Mouse (Mus musculus) G1E (cell line): ENCODE data around the gene Rptor.

ENCODE experiments used
- CTCF ChIP-seq: IDR thresholded peaks from 2 replicates; pipeline ENCODE4 v1.5.1; 2012; ENCODE audit warnings: low read depth, low read length, inconsistent platforms, mixed read lengths
- GATA1 ChIP-seq: IDR thresholded peaks from 2 replicates; pipeline ENCODE4 v1.6.1; 2012; ENCODE audit warnings: borderline replicate concordance, low read length, inconsistent platforms, mixed read lengths
- GATA2 ChIP-seq: IDR thresholded peaks from 2 replicates; pipeline ENCODE4 v1.6.1; 2012; ENCODE audit warnings: low read depth, low read length, inconsistent platforms, borderline replicate concordance
- TAL1 ChIP-seq: conservative IDR thresholded peaks from 2 replicates; pipeline ENCODE4 v1.6.1; 2012; ENCODE audit warnings: low read depth, low read length, inconsistent platforms, mixed read lengths

DNA sequence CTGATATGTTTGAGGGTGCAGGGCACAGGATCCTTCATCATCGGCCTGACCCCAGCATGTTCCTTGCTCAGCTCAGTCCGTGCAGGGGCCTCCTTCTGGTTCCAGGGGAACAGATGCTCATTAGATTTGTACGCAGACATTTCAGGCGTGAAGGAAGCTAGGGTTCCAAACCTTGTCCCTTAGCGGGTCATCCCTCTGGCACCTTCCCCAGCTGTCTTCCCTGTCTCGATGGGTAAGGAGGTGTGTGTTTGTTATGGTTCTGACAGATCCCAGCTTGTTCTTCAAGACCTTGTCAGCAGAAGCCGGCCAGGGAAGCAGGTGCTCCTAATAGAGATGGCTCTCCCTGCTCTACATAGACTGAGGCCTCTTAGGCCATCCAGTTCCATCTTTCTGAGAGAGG, 37.7 kb upstream of the Rptor start:
- TF ChIP-seq TAL1: no peak
- TF ChIP-seq CTCF: no peak
- TF ChIP-seq GATA1: no peak
- no peak for TF ChIP-seq GATA2
